Mouse (Mus musculus) kidney, embryonic 14.5 days (tissue): ENCODE data around the gene Ccl21a. TPM values are rescaled to one million over a fixed set of nuclear protein-coding genes. Genes with fewer than 3 reads are reported as not detected.
"Not testable (repeated sequence)": the region's sequence is repeated elsewhere in the genome, so short reads cannot be mapped to it uniquely, and the experiment has no call there.

Experiments used
- ATAC-seq: fragments of 200-750 bp; cut with Nextera tagmentation; 2 replicates; pipeline ENCODE4 v1.8.0; 2017; ENCODE audit warnings: moderate number of reproducible peaks, mild to moderate bottlenecking, moderate TSS enrichment, moderate library complexity; ENCODE audit not compliant: low FRiP score, low TSS enrichment
- H3K27ac ChIP-seq: fragments of 300-500 bp; sonication (generic); 2 replicates; pipeline ENCODE4 v1.5.1; 2014; ENCODE audit warnings: low read depth, mild to moderate bottlenecking, low read length, moderate library complexity, mixed read lengths
- H3K27me3 ChIP-seq: fragments of 300-500 bp; sonication (generic); 2 replicates; pipeline ENCODE4 v1.6.1; 2014; ENCODE audit warnings: mild to moderate bottlenecking, low read length; ENCODE audit not compliant: control insufficient read depth, insufficient read depth
- H3K36me3 ChIP-seq: fragments of 300-500 bp; sonication (generic); 2 replicates; pipeline ENCODE4 v1.6.1; 2014; ENCODE audit warnings: low read length, mixed read lengths; ENCODE audit not compliant: control insufficient read depth, insufficient read depth
- H3K4me1 ChIP-seq: fragments of 300-500 bp; sonication (generic); 2 replicates; pipeline ENCODE4 v1.6.1; 2014; ENCODE audit warnings: low read length, mixed read lengths; ENCODE audit not compliant: control insufficient read depth, insufficient read depth
- H3K4me2 ChIP-seq: fragments of 300-500 bp; sonication (generic); replicated peaks from 2 replicates; pipeline ENCODE4 v1.6.1; 2014; ENCODE audit warnings: low read depth, mild to moderate bottlenecking, low read length
- H3K4me3 ChIP-seq: fragments of 300-500 bp; sonication (generic); 2 replicates; pipeline ENCODE4 v1.5.1; 2014; ENCODE audit warnings: mild to moderate bottlenecking, low read length
- H3K9ac ChIP-seq: fragments of 300-500 bp; sonication (generic); 2 replicates; pipeline ENCODE4 v1.6.1; 2014; ENCODE audit warnings: low read depth, mild to moderate bottlenecking, low read length, moderate library complexity
- H3K9me3 ChIP-seq: fragments of 300-500 bp; sonication (generic); 2 replicates; pipeline ENCODE4 v1.6.1; 2016; ENCODE audit warnings: low read length; ENCODE audit not compliant: control insufficient read depth
- WGBS: fragments of 180-500 bp; shearing (Covaris S2); extraction: QIAGEN DNeasy Blood & Tissue Kit; methylation state at CpG from one replicate; pipeline ENCODE4 v1.1.7; 2014; 5-methylcytosine and 5-hydroxymethylcytosine counted together
- polyA plus RNA-seq: library from polyadenylated mRNA; unstranded; fragments of >200 nt; fragmentation: Nextera tagmentation; extraction: Ambion mirVana; gene quantifications from 2 replicates; pipeline ENCODE4 v1.2.1, GENCODE M21; 2014

Gene Ccl21a
- 47.2 and 48.1 TPM in 2 replicates for polyA plus RNA-seq

GRCm38 (mm10) chr4:42773893-42774292 lies at the start of gene Ccl21a:
Gene Ccl21a, minus strand, starts transcription at chr4:42773993.
- not testable (repeated sequence) for H3K4me3 ChIP-seq, H3K4me2 ChIP-seq, H3K9ac ChIP-seq, H3K27ac ChIP-seq, H3K36me3 ChIP-seq, H3K4me1 ChIP-seq, H3K27me3 ChIP-seq, ATAC-seq, H3K9me3 ChIP-seq
- no CpG with 5 or more reads among the region's 5 CpGs for WGBS

- not testable (repeated sequence) for ATAC-seq, H3K36me3 ChIP-seq
- WGBS: no CpG with 5 or more reads among the region's 6 CpGs
Measured at GRCm38 (mm10) chr4:42756477-42756876, 17.3 kb downstream of the Ccl21a start, which contains the start of gene Ccl19. Gene Ccl19, minus strand, starts transcription at chr4:42756577.

GRCm38 (mm10) chr4:42735245-42735644 lies 38.5 kb downstream of the Ccl21a start, which contains the start of gene 4930578G10Rik:
Gene 4930578G10Rik, plus strand, starts transcription at chr4:42735545.
- ATAC-seq, H3K36me3 ChIP-seq, H3K4me3 ChIP-seq, H3K9ac ChIP-seq, H3K27ac ChIP-seq, H3K4me2 ChIP-seq, H3K4me1 ChIP-seq, H3K9me3 ChIP-seq, H3K27me3 ChIP-seq: not testable (repeated sequence)
- WGBS: no CpG with 5 or more reads among the region's 13 CpGs

More at GRCm38 (mm10) chr4:42756477-42756876, 17.3 kb downstream of the Ccl21a start, which contains the start of gene Ccl19:
- not testable (repeated sequence) for H3K4me1 ChIP-seq, H3K4me2 ChIP-seq, H3K27ac ChIP-seq, H3K4me3 ChIP-seq, H3K9ac ChIP-seq, H3K9me3 ChIP-seq, H3K27me3 ChIP-seq

Other genes starting within 250 kb of the Ccl21a start
- 0.19 TPM in 1 of 2 replicates, not detected in the other for gene Fam205a2, start 245.8 kb downstream of the Ccl21a start, polyA plus RNA-seq
- gene Gm10591, start 161.8 kb downstream of the Ccl21a start, polyA plus RNA-seq: 2.3 TPM in 1 of 2 replicates, not detected in the other
- gene Gm2564, start 144.3 kb downstream of the Ccl21a start, polyA plus RNA-seq: not detected in 2 replicates
- not detected in 2 replicates for gene Ccl27b, start 118.7 kb downstream of the Ccl21a start, polyA plus RNA-seq
- gene Il11ra2, start 112.1 kb downstream of the Ccl21a start, polyA plus RNA-seq: not detected in 2 replicates
- not detected in 2 replicates for gene 4930578G10Rik, start 38.4 kb downstream of the Ccl21a start, polyA plus RNA-seq
- not detected in 2 replicates for gene Ccl19, start 17.4 kb downstream of the Ccl21a start, polyA plus RNA-seq
- gene Fam205a1, start 79.9 kb upstream of the Ccl21a start, polyA plus RNA-seq: not detected in 2 replicates
- 0.14 and 0.16 TPM in 2 replicates for gene Gm12394, start 82.8 kb upstream of the Ccl21a start, polyA plus RNA-seq
- 0.35 TPM in 1 of 2 replicates, not detected in the other for gene Fam205c, start 100.2 kb upstream of the Ccl21a start, polyA plus RNA-seq
- 0.41 and 1.1 TPM in 2 replicates for gene Phf24, start 142.7 kb upstream of the Ccl21a start, polyA plus RNA-seq
- 5.1 and 6.8 TPM in 2 replicates for gene Dnajb5, start 175.8 kb upstream of the Ccl21a start, polyA plus RNA-seq
- 0.34 and 0.37 TPM in 2 replicates for gene 1700022I11Rik, start 195.6 kb upstream of the Ccl21a start, polyA plus RNA-seq
- 351 and 554 TPM in 2 replicates for gene Vcp, start 226.5 kb upstream of the Ccl21a start, polyA plus RNA-seq
- gene Fancg, start 236.5 kb upstream of the Ccl21a start, polyA plus RNA-seq: 11.8 and 16.9 TPM in 2 replicates